Mouse (Mus musculus) erythroid progenitor cell, adult 5-6 weeks (primary cell): ENCODE data around the gene Sntb2. TPM values are rescaled to one million over a fixed set of nuclear protein-coding genes. Genes with fewer than 3 reads are reported as not detected.
"Not testable (repeated sequence)": the region's sequence is repeated elsewhere in the genome, so short reads cannot be mapped to it uniquely, and the experiment has no call there.

Source experiments
- ATAC-seq: replicated peaks from 2 replicates; pipeline ENCODE4 v1.8.0; 2016; ENCODE audit warnings: moderate number of reproducible peaks, mild to moderate bottlenecking, moderate TSS enrichment, inconsistent platforms; ENCODE audit not compliant: poor library complexity, low FRiP score, severe bottlenecking
- total RNA-seq, 2 experiments: library from RNA; stranded (forward) in 1 of 2; stranded (reverse) in 1 of 2; fragments of 150-400 nt in 1 of 2; fragments of 186-747, 209-891 nt in 1 of 2; gene quantifications; 2 replicates each; pipeline versions ENCODE4 v1.2.3 to v1.2.4; 2015 to 2017; ENCODE audit warnings: low replicate concordance in 2 of 2

Sntb2 gene
- total RNA-seq, 2 experiments from 2014 or later = 0.76 to 1.7 TPM

DNA sequence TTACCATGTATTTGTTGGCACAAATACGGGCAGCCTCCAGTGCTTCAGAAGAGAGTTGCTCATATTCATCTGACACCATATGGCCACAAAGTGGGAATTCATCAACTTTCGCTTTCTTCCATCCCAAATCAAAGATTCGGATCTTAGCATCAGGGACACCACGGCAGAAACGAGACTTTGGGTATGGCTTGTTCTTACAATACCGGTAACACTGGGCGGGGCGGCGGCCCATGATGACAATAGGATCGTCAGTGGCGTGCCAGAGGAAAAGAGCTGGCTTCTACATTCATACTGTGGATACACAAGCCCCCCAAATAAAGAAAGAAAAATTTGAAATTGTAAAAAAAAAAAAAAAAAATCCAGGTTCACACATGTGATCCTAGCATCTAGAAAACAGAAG, 7.4 kb upstream of the Sntb2 start:
- ATAC-seq = not testable (repeated sequence)

DNA sequence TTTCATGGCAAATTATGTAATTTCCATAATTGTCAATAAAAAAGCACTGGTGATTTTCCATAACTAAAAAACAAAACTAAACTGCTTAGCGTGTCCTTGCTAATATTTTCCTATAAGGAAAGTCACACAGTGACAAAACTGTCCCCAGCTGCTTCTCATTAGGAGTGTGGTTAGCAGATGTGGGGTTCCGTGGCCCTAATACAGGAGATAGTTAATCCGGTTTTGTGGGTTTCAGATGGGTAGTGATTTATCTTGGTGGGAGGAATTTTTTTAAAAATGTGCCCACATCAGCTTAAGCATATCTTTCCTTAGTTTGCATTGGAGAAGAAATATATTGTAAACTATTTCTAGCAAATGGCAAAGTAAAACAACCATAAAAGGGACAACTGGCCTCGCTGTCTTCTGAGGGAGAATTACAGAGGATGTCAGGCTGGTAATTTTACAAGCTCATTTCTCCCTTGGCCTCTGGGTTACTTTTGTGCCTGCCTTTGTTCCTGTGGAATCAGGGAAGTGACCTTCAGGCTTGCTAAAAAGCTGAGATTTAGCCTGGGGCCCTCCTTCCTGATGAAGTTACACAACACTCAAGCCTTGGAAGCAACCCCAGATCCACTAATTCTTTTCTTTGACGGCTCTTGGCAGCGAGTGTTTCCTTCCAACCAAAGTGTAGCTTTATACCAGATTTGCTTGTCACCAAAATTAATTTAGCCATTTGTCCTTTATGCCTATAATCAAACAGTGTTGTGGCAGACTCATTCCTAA, 6.2 kb upstream of the Sntb2 start:
- no peak for ATAC-seq

DNA sequence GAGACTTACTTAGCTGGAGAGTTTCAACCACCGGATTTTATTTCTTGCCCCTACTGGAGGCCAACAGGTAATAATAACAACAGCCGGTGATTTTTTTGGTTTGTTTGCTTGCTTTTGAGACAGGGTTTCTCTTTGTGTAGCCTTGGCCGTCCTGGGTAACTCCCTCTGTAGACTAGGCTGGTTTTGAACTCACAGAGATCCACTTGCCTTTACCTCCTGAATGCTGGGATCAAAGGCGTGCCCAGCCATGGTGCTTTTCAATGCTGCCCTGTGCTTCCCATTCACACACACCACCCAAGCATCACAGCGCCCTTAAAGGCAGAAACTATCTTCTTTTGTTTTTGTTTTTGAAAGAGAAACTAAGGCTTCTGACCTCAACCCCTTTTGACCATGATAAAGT, 5.6 kb upstream of the Sntb2 start:
- ATAC-seq = no peak

DNA sequence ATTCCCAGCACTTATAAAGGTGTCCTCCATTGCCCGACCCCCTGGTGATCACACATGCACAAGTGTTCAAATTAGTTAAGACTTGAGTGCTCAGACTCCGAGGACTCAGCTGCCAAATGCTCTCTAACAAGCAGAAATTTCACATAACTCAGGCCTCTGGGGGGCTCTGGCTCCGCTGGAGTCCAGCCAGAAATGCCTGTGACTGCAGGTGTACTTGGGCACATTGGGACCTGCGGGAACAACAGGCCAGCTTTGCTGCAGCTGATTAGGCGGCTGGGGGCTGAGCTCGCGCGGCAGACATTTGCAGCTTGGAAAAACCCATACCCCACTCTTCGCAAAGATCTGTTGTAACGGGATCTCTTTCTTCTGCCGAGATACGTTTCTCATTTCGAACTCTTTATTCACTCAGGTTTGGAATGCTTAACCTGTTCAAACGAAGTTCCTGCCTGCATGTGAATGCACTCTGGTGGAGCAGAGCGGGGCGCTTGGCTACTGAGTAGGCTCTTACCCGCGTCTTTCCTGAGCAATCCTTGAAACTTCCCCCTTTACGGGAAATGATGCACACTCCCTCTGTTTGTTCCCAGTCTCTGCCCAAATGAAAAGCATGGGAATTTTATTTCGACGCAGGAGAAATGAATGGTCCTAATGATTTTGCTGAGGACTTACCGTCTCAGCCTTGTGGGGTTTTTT, 3.0 kb upstream of the Sntb2 start:
- no peak for ATAC-seq

DNA sequence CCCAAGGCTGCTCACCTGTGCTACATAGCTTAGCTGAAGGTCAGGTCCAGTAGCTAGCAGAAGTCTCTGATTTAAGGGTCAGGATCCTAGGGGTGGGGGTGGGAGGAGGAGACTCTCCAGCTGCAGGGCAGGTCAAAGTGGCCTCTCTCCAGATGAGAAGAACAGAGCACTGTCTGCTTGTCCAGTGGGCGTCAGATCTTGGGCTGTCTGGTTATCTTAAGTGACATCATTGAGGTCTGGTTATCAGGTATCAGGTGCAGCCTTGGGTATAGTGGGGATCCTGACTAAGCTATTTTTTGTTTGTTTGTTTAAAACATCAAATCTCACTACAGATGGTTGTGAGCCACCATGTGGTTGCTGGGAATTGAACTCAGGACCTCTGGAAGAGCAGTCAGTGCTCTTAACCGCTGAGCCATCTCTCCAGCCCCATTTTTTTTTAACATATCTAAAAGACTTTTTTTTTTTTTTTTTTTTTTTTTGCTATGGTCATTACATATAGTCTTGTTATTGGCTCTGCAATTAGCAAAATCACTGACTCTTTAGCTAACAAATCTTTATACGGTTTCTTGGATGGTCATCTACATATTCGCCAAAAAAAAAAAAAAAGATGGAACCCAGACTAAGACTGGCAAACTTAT, 1.9 kb upstream of the Sntb2 start:
- ATAC-seq = no peak

DNA sequence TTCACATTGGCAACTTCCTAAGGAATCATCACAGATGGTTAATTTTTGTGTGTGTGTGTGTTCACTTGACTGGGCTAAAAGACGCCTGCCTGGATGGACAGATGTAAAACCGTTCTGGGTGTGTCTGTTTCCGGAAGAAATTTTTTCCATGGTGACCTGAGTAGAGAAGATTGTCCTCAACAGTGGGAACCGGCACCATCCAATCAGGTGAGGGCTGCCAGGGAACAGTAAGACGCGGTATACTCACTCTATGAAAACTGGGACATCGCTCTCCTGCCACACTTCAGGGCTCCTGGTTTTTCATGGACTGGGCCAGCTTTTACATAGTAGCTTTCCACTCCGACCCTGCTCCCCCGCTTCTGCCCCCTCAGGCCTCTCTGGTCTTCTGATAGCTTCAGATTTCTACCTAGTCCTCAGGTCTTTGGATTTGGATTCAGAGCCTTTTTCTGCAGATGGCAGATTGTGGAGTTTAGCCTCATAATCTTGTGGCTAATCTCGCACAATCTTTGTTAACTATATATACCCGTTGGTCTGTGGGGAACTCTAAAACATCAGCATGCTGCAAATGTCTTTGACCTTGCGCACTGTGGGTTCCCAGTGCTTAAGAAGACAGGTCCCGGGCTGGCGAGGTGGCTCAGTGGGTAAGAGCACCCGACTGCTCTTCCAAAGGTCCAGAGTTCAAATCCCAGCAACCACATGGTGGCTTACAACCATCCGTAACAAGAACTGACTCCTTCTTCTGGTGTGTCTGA, 1.1 kb upstream of the Sntb2 start:
- ATAC-seq = no peak

GRCm38 (mm10) chr8:106935899-106936477, 438 bp downstream of the Sntb2 start:
- ATAC-seq = no peak

GRCm38 (mm10) chr8:106936478-106937051, 1.0 kb downstream of the Sntb2 start:
- no peak for ATAC-seq

GRCm38 (mm10) chr8:106937081-106937800, 1.7 kb downstream of the Sntb2 start:
- ATAC-seq = no peak

GRCm38 (mm10) chr8:106941806-106942205, 6.3 kb downstream of the Sntb2 start:
- ATAC-seq = no peak

DNA sequence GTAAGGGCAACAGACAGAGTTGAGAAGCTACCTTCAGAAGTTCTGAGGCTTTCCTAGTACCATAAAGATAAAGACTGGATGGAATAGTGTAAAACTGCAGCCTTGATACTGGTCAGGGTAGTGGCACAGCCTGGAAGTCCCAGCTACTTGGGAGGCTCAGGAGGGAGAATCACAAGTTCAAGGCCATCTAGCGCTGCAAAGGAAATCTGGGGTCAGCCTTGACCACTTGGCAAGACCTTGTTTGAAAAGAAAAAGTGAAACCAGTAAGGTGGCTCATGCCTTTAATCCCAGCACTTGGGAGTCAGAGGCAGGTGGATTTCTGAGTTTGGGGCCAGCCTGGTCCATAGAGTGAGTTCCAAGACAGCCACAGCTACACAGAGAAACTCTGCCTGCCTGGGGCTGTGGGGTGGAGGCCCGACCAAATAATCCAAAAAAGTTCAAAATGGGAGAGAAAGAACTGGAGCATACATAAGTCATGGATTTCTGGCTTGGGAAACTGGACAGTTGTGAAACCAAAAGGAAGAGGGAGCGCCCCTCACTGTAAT, 8.4 kb downstream of the Sntb2 start:
- no peak for ATAC-seq

DNA sequence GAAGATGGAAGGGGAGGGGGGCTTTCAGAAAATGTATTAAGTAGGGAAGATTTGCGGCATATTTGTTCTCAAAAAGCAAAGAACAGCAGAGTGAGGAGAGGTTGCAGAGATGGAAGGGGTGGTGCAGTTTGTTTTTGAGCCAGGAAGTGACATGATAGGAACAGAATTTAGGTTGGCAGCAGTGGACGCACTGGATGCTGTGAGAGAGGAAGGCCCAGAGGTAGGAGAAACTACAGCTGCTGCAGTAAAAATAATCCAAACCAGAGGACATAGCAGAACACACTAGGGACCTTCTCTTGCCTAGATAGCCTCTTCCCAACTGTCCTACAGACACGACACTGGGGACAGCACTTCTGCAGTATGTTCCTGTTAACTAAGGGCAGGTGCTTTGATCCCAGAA, 9.2 kb downstream of the Sntb2 start:
- ATAC-seq = no peak

DNA sequence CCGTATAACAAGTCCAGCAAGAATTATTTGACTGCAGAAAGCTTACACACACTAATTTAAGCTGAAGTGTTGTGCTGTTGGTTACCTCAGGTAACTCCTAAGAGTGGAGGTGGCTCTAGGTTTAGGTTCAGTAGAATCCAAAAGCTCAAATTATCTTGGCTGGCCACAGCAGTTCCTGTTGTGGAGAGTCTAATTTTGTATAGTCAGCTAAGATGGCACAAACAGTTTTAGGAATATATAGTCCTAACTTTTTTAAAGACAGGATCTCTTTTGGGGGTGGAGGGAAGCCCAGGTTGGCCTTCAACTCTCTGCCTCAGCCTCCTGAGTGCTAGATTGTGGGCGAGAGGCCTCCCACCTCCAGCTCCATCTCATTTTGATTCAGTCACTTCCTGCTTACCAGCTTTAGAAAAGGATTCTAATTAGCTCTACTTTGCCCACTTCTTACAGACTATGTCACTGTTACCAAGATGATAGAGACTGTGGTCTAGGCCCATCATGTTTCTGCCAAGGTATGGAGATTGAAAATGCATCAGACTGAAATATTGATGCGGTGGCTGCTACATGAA, 13.2 kb downstream of the Sntb2 start:
- ATAC-seq = no peak

GRCm38 (mm10) chr8:106951707-106952106, 16.2 kb downstream of the Sntb2 start:
- no peak for ATAC-seq

GRCm38 (mm10) chr8:106953571-106953970, 18.0 kb downstream of the Sntb2 start:
- ATAC-seq = no peak

DNA sequence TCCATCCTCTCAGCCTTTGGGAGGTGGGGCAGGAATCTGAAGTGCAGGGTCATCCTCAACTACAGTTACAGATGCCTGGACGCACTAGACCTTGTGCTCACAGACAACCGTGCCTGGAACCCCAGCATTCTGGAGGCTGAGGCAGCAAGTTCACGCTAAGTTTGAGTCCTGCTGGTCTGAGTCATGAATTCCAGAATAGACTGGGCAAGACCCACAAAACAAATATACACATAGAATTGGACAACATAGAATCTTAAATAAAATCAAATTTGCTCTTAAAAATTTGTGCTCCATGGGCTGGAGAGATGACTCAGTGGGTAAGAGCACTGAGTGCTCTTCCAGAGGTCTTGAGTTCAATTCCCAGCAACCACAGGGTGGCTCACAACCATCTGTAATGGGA, 21.5 kb downstream of the Sntb2 start:
- no peak for ATAC-seq

DNA sequence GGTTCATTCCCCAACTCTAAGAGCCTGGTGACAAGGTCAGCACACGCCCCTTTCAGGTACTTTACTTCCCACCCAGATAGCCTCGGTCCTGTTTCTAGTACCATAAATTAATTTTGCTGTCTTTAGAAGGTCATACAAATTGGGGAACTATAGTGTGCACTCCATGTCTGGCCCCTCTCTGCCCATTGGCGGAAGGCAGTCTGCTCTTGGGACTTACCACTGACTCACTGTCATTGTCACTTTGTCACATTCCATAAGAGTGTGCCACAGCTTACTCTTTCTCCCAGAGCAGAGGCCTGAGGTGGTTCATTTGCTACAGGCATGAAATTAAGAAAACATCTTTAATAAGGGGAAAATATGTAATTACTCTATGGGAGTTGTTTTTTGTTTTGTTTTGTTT, 22.7 kb downstream of the Sntb2 start:
- no peak for ATAC-seq

DNA sequence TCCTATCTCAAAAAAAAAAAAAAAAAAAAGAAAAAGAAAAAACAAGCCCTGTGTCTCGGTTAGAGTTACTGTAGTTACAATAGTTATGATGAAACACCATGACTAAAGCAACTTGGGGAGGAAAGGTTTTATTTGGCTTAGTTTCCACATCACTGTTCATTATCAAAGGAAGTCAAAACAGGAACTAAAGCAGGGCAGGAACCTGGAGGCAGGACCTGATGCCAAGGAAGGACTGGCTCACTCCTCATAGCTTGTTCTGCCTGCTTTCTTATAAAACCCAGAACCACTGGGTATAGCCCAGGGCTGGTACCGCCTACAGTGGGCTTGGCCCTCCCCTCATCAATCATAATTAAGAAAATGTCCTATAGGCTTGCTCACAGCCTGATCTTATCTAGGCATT, 24.1 kb downstream of the Sntb2 start:
- no peak for ATAC-seq
